Mouse (Mus musculus) erythroblast, adult 5-6 weeks (primary cell): Measurements from ENCODE around the gene Lhx3. TPM values are rescaled to one million over a fixed set of nuclear protein-coding genes. Genes with fewer than 3 reads are reported as not detected.

Experiments
- ATAC-seq: replicated peaks from 2 replicates; pipeline ENCODE4 v1.8.0; 2016; ENCODE audit warnings: moderate number of reproducible peaks, mild to moderate bottlenecking, moderate TSS enrichment, inconsistent platforms; ENCODE audit not compliant: poor library complexity, low FRiP score, severe bottlenecking
- total RNA-seq, 2 experiments: library from RNA; stranded (forward) in 1 of 2; stranded (reverse) in 1 of 2; fragments of 150-400 nt in 1 of 2; fragments of 200-764, 138-1000 nt in 1 of 2; gene quantifications; 2 replicates each; pipeline versions ENCODE4 v1.2.3 to v1.2.4; 2015 to 2017; ENCODE audit warnings: low replicate concordance in 2 of 2

The Lhx3 gene
- total RNA-seq, 2 experiments from 2014 or later, result not detected

DNA sequence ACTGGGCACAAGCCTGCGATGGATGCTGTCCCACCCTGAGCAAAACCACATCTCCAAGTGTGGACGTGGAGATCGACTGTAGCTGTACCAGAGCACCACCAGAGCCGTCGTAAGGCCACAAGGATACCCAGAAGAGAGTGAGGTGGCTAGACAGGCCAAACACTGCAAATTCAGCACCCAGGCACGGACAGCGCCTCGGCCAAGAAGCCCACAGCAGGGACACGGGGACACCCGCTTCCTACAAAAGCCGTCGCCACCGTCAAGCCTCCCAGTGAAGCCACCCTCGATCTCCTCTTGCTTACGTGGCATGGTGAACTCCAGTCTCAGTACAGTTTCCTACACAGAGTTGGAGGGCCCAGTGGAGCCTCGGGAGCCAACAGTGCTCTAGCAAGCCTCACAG lies 3.0 kb downstream of the Lhx3 start:
- no peak for ATAC-seq

DNA sequence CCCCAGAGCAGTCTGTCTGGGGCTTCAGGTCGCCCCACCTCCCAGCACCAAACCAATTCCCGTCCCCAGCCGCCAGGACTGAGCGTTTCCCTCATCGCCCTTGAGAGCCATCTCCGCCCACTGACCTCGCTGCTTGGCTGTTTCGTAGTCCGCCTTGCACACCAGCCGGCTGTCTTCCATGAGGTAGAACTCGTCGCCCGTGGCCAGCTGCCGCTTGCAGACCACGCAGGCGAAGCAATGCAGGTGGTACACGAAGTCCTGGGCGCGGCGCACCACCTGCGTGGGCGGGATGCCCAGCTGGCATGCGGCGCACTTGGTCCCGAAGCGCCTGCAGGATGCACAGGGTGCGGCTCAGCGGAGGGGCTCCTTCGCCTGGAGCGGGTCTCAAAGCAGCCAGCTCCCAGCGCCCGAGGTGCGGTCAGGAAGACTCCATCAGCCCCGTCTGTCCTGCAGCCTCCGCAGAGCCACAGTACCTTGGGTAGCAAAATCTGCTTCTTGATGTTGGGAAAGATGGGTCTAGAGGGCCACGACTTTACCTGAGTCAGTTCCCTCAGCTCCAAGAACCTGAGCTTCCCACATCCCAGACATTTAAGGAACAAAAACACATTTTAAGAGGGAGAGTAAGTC lies 5.1 kb downstream of the Lhx3 start:
- ATAC-seq, result no peak

- no peak for ATAC-seq
Observed at GRCm38 (mm10) chr2:26201926-26202848, 5.9 kb downstream of the Lhx3 start.

GRCm38 (mm10) chr2:26198488-26198887 lies 9.6 kb downstream of the Lhx3 start:
- ATAC-seq, result no peak

GRCm38 (mm10) chr2:26194552-26195339 lies 13.3 kb downstream of the Lhx3 start:
- no peak for ATAC-seq

DNA sequence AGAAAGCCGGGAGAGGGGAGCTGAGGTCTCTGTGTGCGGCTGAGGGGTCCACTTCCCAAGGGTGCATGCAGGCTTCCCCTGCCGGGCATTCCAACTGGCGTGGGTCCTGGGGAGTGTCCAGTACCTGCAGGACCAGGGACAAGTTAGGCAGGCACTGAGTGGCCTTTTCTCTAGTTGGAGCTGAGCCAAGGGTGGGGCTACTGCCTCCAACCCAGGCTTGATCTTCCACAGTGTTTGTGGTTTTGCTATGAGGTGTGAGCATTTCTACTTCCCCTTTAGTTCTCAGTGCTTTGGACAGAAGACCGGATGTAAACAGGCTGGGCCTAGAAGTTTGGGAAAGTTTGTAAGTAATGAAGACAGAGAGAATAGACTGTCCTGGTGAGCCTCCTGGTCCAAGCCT lies 19.6 kb downstream of the Lhx3 start:
- no peak for ATAC-seq

GRCm38 (mm10) chr2:26184352-26184751 lies 23.7 kb downstream of the Lhx3 start:
- ATAC-seq, result no peak

- no peak for ATAC-seq
Observed at GRCm38 (mm10) chr2:26182646-26183045, 25.4 kb downstream of the Lhx3 start.

- ATAC-seq, result peak; percentile 47
Observed at GRCm38 (mm10) chr2:26177189-26177588, 30.9 kb downstream of the Lhx3 start.

DNA sequence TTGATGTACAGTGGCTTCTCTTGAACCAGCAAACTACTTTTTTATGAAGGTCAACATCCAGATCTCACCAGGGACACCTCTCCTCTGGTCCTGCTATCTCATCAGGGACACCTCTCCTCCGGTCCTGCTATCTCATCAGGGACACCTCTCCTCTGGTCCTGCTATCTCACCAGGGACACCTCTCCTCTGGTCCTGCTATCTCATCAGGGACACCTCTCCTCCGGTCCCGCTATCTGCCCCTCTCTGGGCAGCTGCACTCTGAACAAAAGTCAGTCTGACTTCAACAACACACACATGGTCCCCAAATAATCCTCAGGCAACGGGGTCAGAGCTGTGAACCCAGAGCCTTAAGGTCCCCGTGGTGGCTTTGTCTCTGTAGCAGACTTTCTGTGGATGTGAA lies 31.4 kb downstream of the Lhx3 start:
- ATAC-seq, result peak; percentile 83

DNA sequence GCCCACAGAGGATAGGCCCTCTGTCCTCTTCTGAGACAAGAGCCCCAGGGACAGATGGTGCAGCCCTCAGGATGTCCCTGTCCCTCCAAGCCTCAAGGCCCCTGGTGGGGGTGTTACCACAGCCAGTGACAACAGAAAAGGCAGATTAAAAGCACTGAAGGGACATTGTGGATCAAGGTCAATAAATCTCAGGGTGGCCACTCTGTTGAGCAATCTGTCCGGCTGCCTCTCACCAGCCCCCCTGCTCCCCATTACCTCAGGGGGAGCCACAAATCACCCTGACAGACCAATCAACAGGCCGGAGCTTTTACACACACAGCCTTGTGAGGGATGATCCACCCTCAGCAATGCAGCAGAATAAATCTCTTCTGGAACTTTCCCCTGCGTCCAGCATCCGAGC lies 32.9 kb downstream of the Lhx3 start:
- ATAC-seq, result no peak

GRCm38 (mm10) chr2:26172166-26172565 lies 35.9 kb downstream of the Lhx3 start:
- no peak for ATAC-seq

DNA sequence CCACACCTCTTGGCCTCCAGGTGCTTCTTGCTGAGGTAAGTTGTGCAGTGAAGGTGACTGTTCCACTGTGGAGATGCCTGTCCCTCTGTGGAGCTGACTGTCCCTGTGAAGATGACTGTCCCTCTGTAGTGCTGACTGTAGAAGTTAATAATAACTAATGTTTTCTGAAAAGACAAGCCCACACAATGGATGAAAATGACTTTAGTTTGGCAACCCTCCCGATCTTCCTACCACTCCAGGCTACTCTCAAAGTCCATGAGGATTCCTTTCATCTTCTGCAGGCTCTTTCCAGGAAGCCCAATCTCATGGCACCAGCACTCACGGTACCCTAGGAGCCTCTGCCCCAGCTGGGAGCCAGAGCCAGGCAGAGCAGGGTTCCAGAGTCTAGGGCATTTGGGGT lies 37.7 kb downstream of the Lhx3 start:
- no peak for ATAC-seq

DNA sequence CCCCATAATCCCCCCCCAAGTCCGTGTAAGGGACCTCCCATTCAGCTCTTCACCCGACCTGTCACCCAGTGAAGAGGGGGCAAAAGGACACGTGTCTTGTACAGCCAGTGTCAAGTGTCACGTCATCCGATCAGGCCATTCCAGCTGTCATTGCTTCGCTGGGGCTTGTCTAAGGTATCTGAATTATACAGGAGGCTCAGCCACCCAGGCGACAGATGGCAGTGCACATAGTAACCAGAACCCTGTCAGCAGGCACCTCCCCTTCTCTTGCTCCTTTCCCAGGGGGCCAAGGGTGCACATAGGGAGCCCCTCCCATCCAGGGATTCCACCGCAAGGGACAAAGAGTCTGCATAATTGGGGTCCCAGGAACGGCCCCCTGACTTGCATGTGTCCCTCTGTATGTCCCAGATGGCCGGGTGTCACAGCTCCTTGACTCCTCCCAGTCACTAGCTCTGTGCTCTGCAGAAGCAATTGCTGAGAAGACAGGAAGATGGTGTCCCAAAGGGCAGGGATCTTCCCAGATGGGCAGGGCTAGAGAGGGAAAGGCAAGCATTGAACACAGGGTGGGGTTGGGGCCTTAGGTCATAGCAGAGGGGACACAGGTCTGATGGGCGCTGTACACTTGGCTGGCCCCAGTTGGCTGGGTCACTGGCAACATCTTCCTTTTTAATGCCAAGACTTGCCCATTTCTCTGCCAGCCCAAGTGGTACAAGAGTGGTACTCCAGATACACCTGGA lies 39.1 kb downstream of the Lhx3 start:
- no peak for ATAC-seq

DNA sequence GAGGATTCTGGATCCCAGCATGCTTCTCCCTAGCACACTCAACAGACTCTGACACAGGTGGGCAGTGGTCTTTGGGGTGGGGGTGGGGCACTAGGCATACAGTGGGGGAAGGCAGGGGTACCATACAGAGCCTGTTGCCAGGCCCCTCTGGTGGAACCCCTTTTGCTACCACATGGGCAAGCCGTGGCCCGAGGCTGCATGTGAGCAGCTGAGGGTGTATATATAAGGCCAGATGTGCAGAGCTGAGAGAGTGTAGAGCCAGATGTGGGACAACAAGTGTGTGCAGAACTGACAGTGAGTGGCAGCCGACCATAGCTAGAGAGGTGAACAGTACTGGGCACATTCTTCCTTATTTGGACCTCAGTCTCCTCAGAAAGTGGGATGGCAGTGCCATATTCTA lies 41.2 kb downstream of the Lhx3 start:
- no peak for ATAC-seq

GRCm38 (mm10) chr2:26158064-26158463 lies 50.0 kb downstream of the Lhx3 start:
- ATAC-seq, result no peak

GRCm38 (mm10) chr2:26156191-26156977 lies 51.7 kb downstream of the Lhx3 start:
- no peak for ATAC-seq

DNA sequence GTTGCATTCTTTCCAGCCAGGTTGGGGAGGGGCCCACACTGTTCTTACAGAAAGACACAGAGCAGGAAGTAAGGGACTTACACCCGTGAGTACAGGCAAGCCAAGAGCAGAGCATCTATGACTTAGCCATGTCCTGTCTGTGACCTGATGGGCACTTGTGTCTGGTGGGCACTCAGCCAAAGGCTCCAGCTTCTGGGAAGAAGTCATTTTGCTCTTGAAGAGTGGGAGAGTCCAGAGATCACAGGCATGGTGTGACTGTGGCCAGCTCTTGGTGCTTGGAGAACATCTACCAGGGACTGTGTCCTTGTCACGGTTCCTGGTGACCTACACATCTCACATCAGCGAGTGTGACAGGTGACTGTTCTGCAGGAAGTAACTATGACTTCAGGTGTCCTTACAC lies 52.4 kb downstream of the Lhx3 start:
- ATAC-seq, result no peak

- ATAC-seq, result peak; percentile 62
Observed at GRCm38 (mm10) chr2:26154586-26154985, 53.5 kb downstream of the Lhx3 start.
